Mouse (Mus musculus): ENCODE measurements around the gene 1810024B03Rik.
A peak's percentile ranks its signal among the peaks of the same experiment; 100 is the strongest.
"Not testable (repeated sequence)": the region's sequence is repeated elsewhere in the genome, so short reads cannot be mapped to it uniquely, and the experiment has no call there.

The 1810024B03Rik gene

DNA sequence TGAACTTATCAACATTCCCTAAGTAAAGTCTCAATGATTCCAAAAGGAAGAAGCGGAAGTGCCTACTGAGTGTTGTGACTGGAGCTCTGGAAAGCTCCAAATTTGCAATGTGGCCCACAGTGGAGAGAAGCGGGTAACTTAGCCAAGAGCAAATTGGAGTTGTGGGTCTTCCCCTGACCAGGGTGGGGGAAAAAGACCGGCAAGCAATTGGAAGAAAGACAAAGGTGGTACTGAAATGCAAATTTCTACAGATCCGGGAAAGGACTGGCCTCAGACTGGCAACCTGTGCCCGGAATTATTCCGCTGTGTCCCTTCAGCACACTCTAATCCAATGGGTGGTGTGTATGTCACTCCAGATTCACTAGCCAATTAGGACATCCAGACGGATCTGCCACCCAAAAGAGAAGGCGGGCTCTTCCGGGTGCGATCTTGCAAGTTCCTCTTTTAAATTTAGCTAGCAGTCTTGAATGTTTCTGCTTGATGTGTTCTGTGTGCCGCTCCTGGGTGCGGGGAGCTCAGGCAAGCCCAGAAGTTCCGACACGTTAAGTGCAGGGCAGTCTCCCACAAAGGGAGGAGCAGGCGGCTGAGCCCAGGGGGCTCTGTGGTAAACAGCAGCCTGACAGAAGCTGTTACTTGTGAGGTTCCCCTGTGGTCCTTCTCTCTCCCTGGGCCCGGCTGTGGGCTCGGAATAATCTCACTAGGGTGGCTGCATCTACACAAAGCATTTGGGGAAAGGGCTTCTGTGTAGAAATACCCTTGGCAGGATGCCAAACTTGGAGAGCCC lies 25.3 kb downstream of the 1810024B03Rik start:
- peak; percentile 81 for DNase-seq (ENCODE audit: low read depth)

GRCm38 (mm10) chr2:127166261-127166660 lies 41.8 kb downstream of the 1810024B03Rik start:
- not testable (repeated sequence) for DNase-seq (ENCODE audit: low read depth)

DNA sequence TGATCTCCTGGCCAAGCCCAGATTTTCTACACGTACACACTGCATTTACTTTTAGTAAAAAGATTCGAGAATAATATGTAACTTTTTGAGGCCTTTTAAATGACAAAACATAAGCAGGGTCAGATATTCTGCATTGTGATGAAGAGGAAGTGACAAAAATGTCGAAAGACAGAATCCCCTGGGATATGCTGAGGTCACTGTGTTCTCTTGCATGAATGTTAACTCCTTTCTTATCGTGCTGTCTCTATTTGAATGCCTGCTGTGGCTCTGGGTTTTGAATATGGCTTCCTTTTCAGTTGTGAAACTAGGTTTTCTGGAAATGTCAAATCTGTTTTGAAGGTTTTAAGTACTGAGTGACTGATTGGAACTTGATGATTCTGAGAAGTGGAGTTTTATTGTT lies 42.4 kb downstream of the 1810024B03Rik start:
- no peak for DNase-seq (ENCODE audit: low read depth)

- DNase-seq (ENCODE audit: low read depth) = no peak
Observed at GRCm38 (mm10) chr2:127145699-127146098, 62.4 kb downstream of the 1810024B03Rik start.

DNA sequence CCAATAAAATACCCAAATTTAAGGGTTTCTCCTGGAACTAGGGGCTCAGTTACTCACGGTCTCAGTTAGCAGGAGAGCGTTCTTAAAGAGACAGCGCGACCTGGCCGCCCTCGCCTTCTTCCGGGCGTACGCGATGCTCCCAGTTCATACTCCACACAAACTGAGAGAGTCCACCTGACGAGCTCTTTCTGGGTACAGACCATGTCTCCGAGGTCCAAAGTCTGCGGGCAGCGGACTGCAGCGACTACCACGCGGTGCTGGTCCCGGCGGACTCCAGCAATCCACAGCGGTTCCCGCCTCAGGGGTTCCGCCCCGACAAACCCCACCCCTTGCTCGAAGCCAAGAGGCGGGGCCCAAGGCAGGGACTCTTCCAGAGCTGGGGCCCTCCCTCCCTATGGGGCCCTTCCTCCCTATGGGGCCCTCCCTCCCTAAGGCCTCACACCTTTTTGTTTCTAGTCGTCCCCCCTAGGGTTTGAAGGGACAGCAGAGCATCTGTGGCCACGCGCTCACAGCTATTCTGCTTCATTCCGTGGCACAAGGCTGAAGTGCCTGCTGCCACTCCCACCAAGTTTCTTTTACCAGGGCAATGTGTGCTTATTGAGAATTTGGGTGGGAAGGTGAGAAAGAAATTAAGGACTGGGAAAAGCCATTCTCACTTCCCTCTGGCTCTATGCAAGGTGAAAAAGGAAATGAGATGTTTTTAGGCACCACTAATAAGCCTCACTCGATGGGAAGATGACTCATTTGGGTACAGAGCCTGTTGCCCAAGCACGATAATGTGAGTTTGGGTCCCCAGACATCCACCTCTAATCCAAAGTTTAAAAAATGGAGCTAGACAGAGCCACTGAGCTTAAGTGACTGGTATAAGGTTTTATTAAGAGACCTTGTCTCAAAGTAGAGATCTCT lies 64.7 kb downstream of the 1810024B03Rik start, which contains the start of gene Itpripl1:
Gene Itpripl1 (minus strand): TSS at position 285 of the 906 bp plus-strand sequence.
- DNase-seq (ENCODE audit: low read depth) = peak; percentile 81

DNA sequence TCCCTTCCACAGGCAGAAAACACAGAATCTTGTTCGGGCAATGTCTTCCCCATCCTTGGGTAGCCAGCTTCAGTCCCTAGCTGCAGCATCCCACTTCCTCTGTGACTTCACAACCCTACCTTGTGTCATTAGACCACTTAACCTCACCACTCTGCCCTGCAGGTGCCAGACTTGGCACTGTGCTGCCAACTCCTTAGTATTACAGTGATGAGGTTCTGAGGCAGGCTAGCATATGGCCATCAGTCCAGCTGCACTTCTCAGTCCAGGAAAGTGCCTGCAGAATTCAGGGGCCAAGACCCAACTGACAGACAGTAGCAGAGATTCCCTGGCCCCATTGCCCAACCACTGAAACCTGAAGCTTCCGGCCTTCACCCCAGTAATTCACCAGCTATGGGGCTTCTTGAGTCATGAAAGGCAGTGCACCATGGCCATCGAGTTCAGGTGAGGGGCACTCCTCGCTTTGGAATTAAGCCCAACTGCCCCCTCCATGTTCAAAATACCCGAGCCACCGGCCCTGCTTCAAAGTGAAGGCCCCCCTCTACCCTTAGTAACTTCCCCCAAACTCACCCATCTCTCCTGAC lies 65.4 kb downstream of the 1810024B03Rik start:
- no peak for DNase-seq (ENCODE audit: low read depth)

- no peak for DNase-seq (ENCODE audit: low read depth)
Observed at GRCm38 (mm10) chr2:127142031-127142430, 66.0 kb downstream of the 1810024B03Rik start.

DNA sequence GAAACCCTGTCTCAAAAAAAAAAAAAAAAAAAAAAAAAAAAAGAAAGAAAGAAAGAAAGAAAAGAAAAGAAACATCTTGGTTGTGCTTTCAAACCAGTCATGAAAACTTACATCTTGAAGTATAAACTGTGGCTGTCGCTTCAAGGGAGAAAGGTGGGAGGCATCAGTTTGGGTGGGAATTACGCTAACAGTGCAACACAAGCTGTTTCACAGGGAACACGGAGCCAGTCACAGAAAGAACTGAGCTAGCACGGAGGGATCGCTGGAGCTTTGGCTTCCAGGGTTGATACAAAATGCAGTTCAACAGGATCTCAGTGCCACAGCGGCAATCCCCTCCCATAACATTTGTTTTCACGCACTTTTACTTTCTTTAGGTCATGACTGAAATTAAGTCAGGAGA lies 68.1 kb downstream of the 1810024B03Rik start:
- DNase-seq (ENCODE audit: low read depth) = no peak

GRCm38 (mm10) chr2:127139605-127140004 lies 68.5 kb downstream of the 1810024B03Rik start:
- no peak for DNase-seq (ENCODE audit: low read depth)

DNA sequence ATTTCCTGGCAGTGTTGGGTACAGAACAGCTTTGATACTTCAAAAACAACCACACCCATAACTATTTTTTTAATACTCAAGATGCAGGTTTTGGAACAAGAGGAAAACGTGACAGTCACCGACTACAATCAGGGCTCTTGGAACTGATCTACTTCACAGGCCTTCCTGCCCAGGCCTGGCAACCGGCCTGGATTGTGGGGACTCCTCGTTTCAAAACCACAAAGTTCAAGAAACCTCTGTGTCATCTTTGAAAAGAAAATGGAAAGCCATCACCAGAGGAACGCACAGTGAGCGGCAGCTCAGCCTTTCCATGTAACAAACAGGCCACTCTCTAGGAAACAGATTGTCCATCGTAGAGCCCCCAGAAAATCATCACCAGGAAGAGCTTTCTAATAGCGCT lies 69.0 kb downstream of the 1810024B03Rik start:
- no peak for DNase-seq (ENCODE audit: low read depth)

- no peak for DNase-seq (ENCODE audit: low read depth)
Observed at GRCm38 (mm10) chr2:127138449-127138848, 69.6 kb downstream of the 1810024B03Rik start.

GRCm38 (mm10) chr2:127137838-127138420 lies 70.2 kb downstream of the 1810024B03Rik start:
- no peak for DNase-seq (ENCODE audit: low read depth)

DNA sequence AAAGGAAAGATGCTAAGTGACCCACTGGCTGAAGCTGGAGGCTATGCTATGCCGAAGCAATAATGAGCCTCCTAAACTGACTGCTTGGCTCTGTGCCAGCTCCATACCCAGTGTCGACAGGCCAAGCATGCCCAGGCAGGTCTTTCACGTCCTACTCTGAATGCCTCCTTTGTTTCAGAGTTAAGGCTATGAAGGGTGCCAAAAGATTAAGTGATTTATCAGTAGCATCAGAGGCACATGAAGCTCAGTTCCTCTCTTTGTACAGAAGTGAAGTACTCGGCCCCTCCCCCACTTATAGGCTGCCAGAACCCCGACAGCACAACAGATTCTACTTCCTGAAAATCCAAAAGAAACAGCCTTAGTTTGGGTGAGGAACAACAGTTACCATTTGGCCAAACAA lies 71.1 kb downstream of the 1810024B03Rik start:
- no peak for DNase-seq (ENCODE audit: low read depth)

Measured in c-Kit-positive CD71-positive TER-119-negative erythroid progenitor cells, embryonic 14.5 days (primary cell).